Mouse (Mus musculus): ENCODE results near the gene Ak9. TPM values are rescaled to one million over a fixed set of nuclear protein-coding genes. Genes with fewer than 3 reads are reported as not detected.
A peak's percentile ranks its signal among the peaks of the same experiment; 100 is the strongest.

Ak9 gene
- polyA plus RNA-seq, 1 experiment = 0.22 TPM

- H3K4me3 ChIP-seq (replicated peaks; ENCODE audit: control insufficient read depth, low read depth, low read length) = no peak overlapping the region
- TF ChIP-seq CTCF (IDR thresholded peaks at IDR 0.05; ENCODE audit: control insufficient read depth, insufficient read depth, low read length) (no peak), POLR2A (IDR thresholded peaks at IDR 0.05; ENCODE audit: borderline replicate concordance, control insufficient read depth, low read depth, low read length) (no peak)
- peaks cover 2% of the 10 kb centered on the region; the same call in 1 of the 2 replicates for H3K4me1 ChIP-seq (ENCODE audit: control insufficient read depth, insufficient read depth, low read length)
- 71% methylated on average over 3 of the region's 3 CpGs for WGBS
- no peak overlapping the region for H3K27ac ChIP-seq (ENCODE audit: control insufficient read depth, insufficient read depth, low read depth, low read length, poor library complexity)
Observed at GRCm38 (mm10) chr10:41470693-41471092, 166.9 kb downstream of the Ak9 start.

- H3K4me1 ChIP-seq (ENCODE audit: control insufficient read depth, insufficient read depth, low read length) = peaks cover 2% of the 10 kb centered on the region; the same call in 1 of the 2 replicates
Observed at GRCm38 (mm10) chr10:41472534-41472933, 168.8 kb downstream of the Ak9 start.

GRCm38 (mm10) chr10:41472962-41473481, 169.2 kb downstream of the Ak9 start:
- Histone ChIP-seq H3K4me3 (replicated peaks; ENCODE audit: control insufficient read depth, low read depth, low read length) (no peak overlapping the region), H3K27ac (ENCODE audit: control insufficient read depth, insufficient read depth, low read depth, low read length, poor library complexity) (peak overlapping the region; percentile 36; the same call in 1 of the 2 replicates), H3K4me1 (ENCODE audit: control insufficient read depth, insufficient read depth, low read length) (peaks cover 2% of the 10 kb centered on the region; the same call in 1 of the 2 replicates)
- WGBS = 27% methylated on average over 5 of the region's 5 CpGs
- TF ChIP-seq CTCF (IDR thresholded peaks at IDR 0.05; ENCODE audit: control insufficient read depth, insufficient read depth, low read length) = no peak
- TF ChIP-seq POLR2A (IDR thresholded peaks at IDR 0.05; ENCODE audit: borderline replicate concordance, control insufficient read depth, low read depth, low read length) = no peak

More at GRCm38 (mm10) chr10:41472534-41472933, 168.8 kb downstream of the Ak9 start:
- Histone ChIP-seq H3K4me3 (replicated peaks; ENCODE audit: control insufficient read depth, low read depth, low read length) (no peak overlapping the region), H3K27ac (ENCODE audit: control insufficient read depth, insufficient read depth, low read depth, low read length, poor library complexity) (no peak overlapping the region)
- no peak for TF ChIP-seq CTCF (IDR thresholded peaks at IDR 0.05; ENCODE audit: control insufficient read depth, insufficient read depth, low read length)

- WGBS = 3% methylated on average over 6 of the region's 6 CpGs
- peaks cover 2% of the 10 kb centered on the region; the same call in 1 of the 2 replicates for H3K4me1 ChIP-seq (ENCODE audit: control insufficient read depth, insufficient read depth, low read length)
- peak overlapping the region; percentile 53; the same call in 1 of the 2 replicates for H3K27ac ChIP-seq (ENCODE audit: control insufficient read depth, insufficient read depth, low read depth, low read length, poor library complexity)
- TF ChIP-seq POLR2A (IDR thresholded peaks at IDR 0.05; ENCODE audit: borderline replicate concordance, control insufficient read depth, low read depth, low read length) (no peak), CTCF (IDR thresholded peaks at IDR 0.05; ENCODE audit: control insufficient read depth, insufficient read depth, low read length) (no peak)
- H3K4me3 ChIP-seq (replicated peaks; ENCODE audit: control insufficient read depth, low read depth, low read length) = no peak overlapping the region
Observed at GRCm38 (mm10) chr10:41473782-41474468, 170.1 kb downstream of the Ak9 start.

- Histone ChIP-seq H3K27ac (ENCODE audit: control insufficient read depth, insufficient read depth, low read depth, low read length, poor library complexity) (peak overlapping the region; percentile 30; the same call in 1 of the 2 replicates), H3K4me1 (ENCODE audit: control insufficient read depth, insufficient read depth, low read length) (peaks cover 2% of the 10 kb centered on the region; the same call in 1 of the 2 replicates), H3K4me3 (replicated peaks; ENCODE audit: control insufficient read depth, low read depth, low read length) (no peak overlapping the region)
- 72% methylated on average over 1 of the region's 1 CpGs for WGBS
- no peak for TF ChIP-seq CTCF (IDR thresholded peaks at IDR 0.05; ENCODE audit: control insufficient read depth, insufficient read depth, low read length)
- no peak for TF ChIP-seq POLR2A (IDR thresholded peaks at IDR 0.05; ENCODE audit: borderline replicate concordance, control insufficient read depth, low read depth, low read length)
Observed at GRCm38 (mm10) chr10:41474981-41475391, 171.2 kb downstream of the Ak9 start.

GRCm38 (mm10) chr10:41476171-41477017, 172.6 kb downstream of the Ak9 start, which contains the start of gene Mical1:
Mical1 (plus strand) TSS chr10:41476314.
- TF ChIP-seq POLR2A (IDR thresholded peaks at IDR 0.05; ENCODE audit: borderline replicate concordance, control insufficient read depth, low read depth, low read length) = peak; percentile 64
- TF ChIP-seq CTCF (IDR thresholded peaks at IDR 0.05; ENCODE audit: control insufficient read depth, insufficient read depth, low read length) = no peak
- H3K4me1 ChIP-seq (ENCODE audit: control insufficient read depth, insufficient read depth, low read length) = peaks cover 2% of the 10 kb centered on the region; the same call in 1 of the 2 replicates
- WGBS = 1% methylated on average over 35 of the region's 35 CpGs
- H3K4me3 ChIP-seq (replicated peaks; ENCODE audit: control insufficient read depth, low read depth, low read length) = peak within 1 kb of the TSS; percentile 82
- H3K27ac ChIP-seq (ENCODE audit: control insufficient read depth, insufficient read depth, low read depth, low read length, poor library complexity) = peak within 1 kb of the TSS; percentile 94

GRCm38 (mm10) chr10:41477018-41477277, 173.2 kb downstream of the Ak9 start:
- H3K4me3 ChIP-seq (replicated peaks; ENCODE audit: control insufficient read depth, low read depth, low read length) = peak overlapping the region; percentile 82
- peaks cover 2% of the 10 kb centered on the region; the same call in 1 of the 2 replicates for H3K4me1 ChIP-seq (ENCODE audit: control insufficient read depth, insufficient read depth, low read length)
- WGBS = 0% methylated on average over 9 of the region's 9 CpGs
- TF ChIP-seq CTCF (IDR thresholded peaks at IDR 0.05; ENCODE audit: control insufficient read depth, insufficient read depth, low read length) (no peak), POLR2A (IDR thresholded peaks at IDR 0.05; ENCODE audit: borderline replicate concordance, control insufficient read depth, low read depth, low read length) (no peak)
- peak overlapping the region; percentile 94 for H3K27ac ChIP-seq (ENCODE audit: control insufficient read depth, insufficient read depth, low read depth, low read length, poor library complexity)

Data from bone marrow, adult 2 months (tissue).